Mouse (Mus musculus): ENCODE measurements around the gene Vmn1r15.

- TF ChIP-seq CTCF (IDR thresholded peaks at IDR 0.05; ENCODE audit: insufficient read depth, low read length) (no peak), POLR2A (IDR thresholded peaks at IDR 0.05; ENCODE audit: borderline replicate concordance, extremely low read depth, low read depth, low read length) (no peak)
Observed at GRCm38 (mm10) chr6:57231386-57231785, 26.4 kb upstream of the Vmn1r15 start, which contains the start of gene Vmn1r14.
